ENCODE assay signal across 14 mouse cellular contexts in genomic region chr10:95508793-95509192, GRCm38 (mm10). TPM values are rescaled to one million over a fixed set of nuclear protein-coding genes. Genes with fewer than 3 reads are reported as not detected.
DNase-seq lines count a peak whose midpoint lies in the region; ATAC-seq and TF ChIP-seq lines count a peak whose summit lies in the region.
"Had no signal": no experiment of that assay in that cellular context is flagged by ENCODE, and none has a peak within 500 bp of the region (broad histone marks: within the 10 kb centered on the region; RNA-seq: fewer than 3 reads in every experiment).

No protein-coding gene starts in this region.

- H3K79me2 ChIP-seq in CH12.LX (replicated peaks; ENCODE audit: control insufficient read depth, extremely low read depth, insufficient read depth, poor library complexity, severe bottlenecking) = peaks cover 9% of the 10 kb centered on the region

- in situ Hi-C loops in CH12.LX (cut with MboI; ENCODE audit: low pct_ligation_motif_present, low pct_unique_long_range_greater_than_20kb, low sequenced_read_pairs) = no loop called here

- no peak for TF ChIP-seq EP300 in lung, postnatal 0 days (IDR thresholded peaks at IDR 0.05)
- no peak for TF ChIP-seq EP300 in CH12.LX (IDR thresholded peaks at IDR 0.05; ENCODE audit: low read length)

- peak; percentile 25 for DNase-seq in lung, postnatal 0 days (ENCODE audit: low spot score)
- no peak for DNase-seq in lung, postnatal 4 days
- no peak for DNase-seq in CH12.LX (ENCODE audit: extremely low read depth)
- no peak for DNase-seq in cerebellum, adult 11-12 months
- no peak for DNase-seq in midbrain, embryonic 14.5 days
- DNase-seq: kidney, postnatal 14 days; liver, embryonic 13.5 days had no signal

- no peak overlapping the region for H3K27ac ChIP-seq in lung, postnatal 0 days (ENCODE audit: low read length)
- peak overlapping the region; percentile 39; the same call in 1 of the 2 replicates for H3K27ac ChIP-seq in CH12.LX (ENCODE audit: insufficient read depth, low read depth)
- H3K27ac ChIP-seq in brown adipose tissue, adult 24 weeks (replicated peaks; ENCODE audit: low read depth, low read length) = peak overlapping the region; percentile 70
- H3K27ac ChIP-seq in small intestine, adult 2 months (ENCODE audit: insufficient read depth, low read depth, low read length) = peak overlapping the region; percentile 33
- H3K27ac ChIP-seq in midbrain, embryonic 14.5 days (replicated peaks; ENCODE audit: low read depth, low read length) = no peak overlapping the region
- H3K27ac ChIP-seq: hindbrain, embryonic 15.5 days; left cerebral cortex, adult 2 months; liver, embryonic 13.5 days; midbrain, embryonic 10.5 days; neural tube, embryonic 12.5 days had no signal

- 62% methylated on average over 6 of the region's 6 CpGs for WGBS in lung, postnatal 0 days
- WGBS in small intestine, adult 2 months = 75% methylated on average over 6 of the region's 6 CpGs
- WGBS in midbrain, embryonic 14.5 days = 77% methylated on average over 6 of the region's 6 CpGs

- TF ChIP-seq RAD21 in CH12.LX (IDR thresholded peaks at IDR 0.05; ENCODE audit: low read depth, low read length) = no peak

- H3K9me3 ChIP-seq in lung, postnatal 0 days (ENCODE audit: low read length) = no peaks in the 10 kb centered on the region
- peaks cover 6% of the 10 kb centered on the region for H3K9me3 ChIP-seq in CH12.LX (replicated peaks; ENCODE audit: low read length)
- no peaks in the 10 kb centered on the region for H3K9me3 ChIP-seq in midbrain, embryonic 14.5 days (ENCODE audit: control insufficient read depth, low read length)
- H3K9me3 ChIP-seq: hindbrain, embryonic 15.5 days; midbrain, embryonic 10.5 days; neural tube, embryonic 12.5 days had no signal

- H3K4me2 ChIP-seq in lung, postnatal 0 days (replicated peaks; ENCODE audit: low read depth, low read length) = no peak overlapping the region
- peak overlapping the region; percentile 88 for H3K4me2 ChIP-seq in CH12.LX (ENCODE audit: insufficient read depth, low read depth, poor library complexity, severe bottlenecking)
- H3K4me2 ChIP-seq in midbrain, embryonic 14.5 days (ENCODE audit: low read length) = no peak overlapping the region
- H3K4me2 ChIP-seq: heart, embryonic 11.5 days; hindbrain, embryonic 15.5 days; liver, embryonic 13.5 days; neural tube, embryonic 12.5 days had no signal

- dilution Hi-C loops in CH12.LX (cut with MboI; ENCODE audit: extremely low pct_ligation_motif_present, extremely low pct_unique_long_range_greater_than_20kb, low sequenced_read_pairs) = no loop called here

- H3K4me1 ChIP-seq in lung, postnatal 0 days (ENCODE audit: insufficient read depth, low read depth, low read length) = no peaks in the 10 kb centered on the region
- peaks cover 6 to 34% of the 10 kb centered on the region in 2 experiments; a peak in 2 of 4 replicates for H3K4me1 ChIP-seq in CH12.LX (ENCODE audit: control insufficient read depth in 1 of 2, insufficient read depth in 2 of 2)
- H3K4me1 ChIP-seq in brown adipose tissue, adult 24 weeks (ENCODE audit: control insufficient read depth, insufficient read depth, insufficient read length, low read length) = peaks cover 9% of the 10 kb centered on the region; the same call in 1 of the 2 replicates
- no peaks in the 10 kb centered on the region for H3K4me1 ChIP-seq in small intestine, adult 2 months (ENCODE audit: control insufficient read depth, insufficient read depth, insufficient read length, low read length)
- no peaks in the 10 kb centered on the region for H3K4me1 ChIP-seq in midbrain, embryonic 14.5 days (ENCODE audit: control insufficient read depth, insufficient read depth, low read length)

- ATAC-seq in lung, postnatal 0 days = no peak
- no peak for ATAC-seq in midbrain, embryonic 14.5 days (ENCODE audit: low FRiP score, low TSS enrichment)

- H3K36me3 ChIP-seq in lung, postnatal 0 days (ENCODE audit: insufficient read depth, low read length) = no peaks in the 10 kb centered on the region
- peaks cover 0 to 2% of the 10 kb centered on the region in 2 experiments for H3K36me3 ChIP-seq in CH12.LX (replicated peaks in 1 of 2; ENCODE audit: control insufficient read depth in 1 of 2, insufficient read depth in 1 of 2, low read length in 1 of 2)
- no peaks in the 10 kb centered on the region for H3K36me3 ChIP-seq in small intestine, adult 2 months (ENCODE audit: control insufficient read depth, insufficient read depth, low read length)
- H3K36me3 ChIP-seq in midbrain, embryonic 14.5 days (ENCODE audit: control insufficient read depth, insufficient read depth, low read length) = no peaks in the 10 kb centered on the region
- H3K36me3 ChIP-seq: hindbrain, embryonic 15.5 days; liver, embryonic 13.5 days; midbrain, embryonic 10.5 days; neural tube, embryonic 12.5 days had no signal

- H3K27me3 ChIP-seq in lung, postnatal 0 days (replicated peaks; ENCODE audit: insufficient read depth, low read length) = no peaks in the 10 kb centered on the region
- no peaks in the 10 kb centered on the region for H3K27me3 ChIP-seq in CH12.LX (replicated peaks)
- H3K27me3 ChIP-seq in small intestine, adult 2 months (ENCODE audit: control insufficient read depth, insufficient read depth, low read length) = no peaks in the 10 kb centered on the region
- no peaks in the 10 kb centered on the region for H3K27me3 ChIP-seq in midbrain, embryonic 14.5 days (ENCODE audit: control insufficient read depth, insufficient read depth, low read length)
- H3K27me3 ChIP-seq: hindbrain, embryonic 15.5 days; liver, embryonic 13.5 days; neural tube, embryonic 12.5 days had no signal

- H3K4me3 ChIP-seq in lung, postnatal 0 days (ENCODE audit: low read depth, low read length) = no peak overlapping the region
- peak overlapping the region in 2 of 3 experiments; percentile 0 to 22 for H3K4me3 ChIP-seq in CH12.LX (replicated peaks in 1 of 3; ENCODE audit: low read depth in 2 of 3, low read length in 2 of 3, poor library complexity in 1 of 3)
- H3K4me3 ChIP-seq in brown adipose tissue, adult 24 weeks (ENCODE audit: insufficient read depth, low read depth, low read length) = no peak overlapping the region
- no peak overlapping the region for H3K4me3 ChIP-seq in small intestine, adult 2 months (ENCODE audit: low read depth, low read length)
- H3K4me3 ChIP-seq in midbrain, embryonic 14.5 days (replicated peaks; ENCODE audit: low read depth, low read length) = no peak overlapping the region
- H3K4me3 ChIP-seq: hindbrain, embryonic 15.5 days; left cerebral cortex, adult 2 months; liver, embryonic 13.5 days; midbrain, embryonic 10.5 days; neural tube, embryonic 12.5 days had no signal

- H3K9ac ChIP-seq in lung, postnatal 0 days (replicated peaks; ENCODE audit: low read depth) = no peak overlapping the region
- peak overlapping the region; percentile 71 for H3K9ac ChIP-seq in CH12.LX (ENCODE audit: insufficient read depth, low read depth)
- no peak overlapping the region for H3K9ac ChIP-seq in midbrain, embryonic 14.5 days (replicated peaks; ENCODE audit: low read length)
- H3K9ac ChIP-seq: hindbrain, embryonic 15.5 days; liver, embryonic 13.5 days; neural tube, embryonic 12.5 days had no signal

- no peak for TF ChIP-seq POLR2A in CH12.LX (IDR thresholded peaks at IDR 0.05; ENCODE audit: low read depth, low read length)
- TF ChIP-seq POLR2A in small intestine, adult 2 months (IDR thresholded peaks at IDR 0.05; ENCODE audit: low read depth, low read length) = no peak

- no peak for TF ChIP-seq CTCF in lung, postnatal 0 days (IDR thresholded peaks at IDR 0.05)
- TF ChIP-seq CTCF in CH12.LX (conservative IDR thresholded peaks at IDR 0.05 in 1 of 2, IDR thresholded peaks at IDR 0.05 in 1 of 2; ENCODE audit: low read depth in 2 of 2, low read length in 2 of 2) = no peak
- no peak for TF ChIP-seq CTCF in small intestine, adult 2 months (IDR thresholded peaks at IDR 0.05; ENCODE audit: extremely low read depth, insufficient read length, insufficient replicate concordance, low read depth, low read length)

TF ChIP-seq in CH12.LX, 34 proteins besides CTCF, POLR2A, EP300 and RAD21 (continues in another document):
- no peak for TF ChIP-seq HCFC1 (IDR thresholded peaks at IDR 0.05; ENCODE audit: low read depth, low read length)
- no peak for TF ChIP-seq SMC3 (IDR thresholded peaks at IDR 0.05; ENCODE audit: low read depth, low read length)
- no peak; the same call in 1 of the 2 replicates for TF ChIP-seq CHD1 (IDR thresholded peaks at IDR 0.05; ENCODE audit: low read depth, low read length)
- TF ChIP-seq NRF1 (IDR thresholded peaks at IDR 0.05; ENCODE audit: low read depth, low read length) = no peak
- TF ChIP-seq MAFK (IDR thresholded peaks at IDR 0.05; ENCODE audit: insufficient replicate concordance, low read length) = peak; percentile 70; the same call in 1 of the 2 replicates
- no peak for TF ChIP-seq USF1 (IDR thresholded peaks at IDR 0.05; ENCODE audit: low read depth, low read length)
- no peak for TF ChIP-seq ZMIZ1 (IDR thresholded peaks at IDR 0.05; ENCODE audit: low read depth, low read length)

RNA-seq across cellular contexts. Expression of gene Ube2n, which starts 6.2 kb away (rescaled TPM):
- 179 and 189 TPM in 2 replicates for polyA plus RNA-seq in lung, postnatal 0 days (2015; fragmentation: Nextera tagmentation; extraction: Ambion mirVana)
- total RNA-seq in CH12.LX (2012; rRNA removed) = 71.9 and 117 TPM in 2 replicates
- total RNA-seq in CH12.LX (2014; rRNA removed) = 217 and 237 TPM in 2 replicates
- 243 and 265 TPM in 2 replicates for polyA plus RNA-seq in CH12.LX (2012; ENCODE audit: insufficient read length, low read depth)
- 99.2 and 117 TPM in 2 replicates for polyA plus RNA-seq in brown adipose tissue, adult 24 weeks (2012; ENCODE audit: insufficient read depth, insufficient read length, missing spikeins)
- 6.7 and 17.5 TPM in 2 replicates for polyA plus RNA-seq in small intestine, adult 2 months (2012; rRNA removed)
- 341 and 383 TPM in 2 replicates for polyA plus RNA-seq in midbrain, embryonic 14.5 days (2014; fragmentation: Nextera tagmentation; extraction: Ambion mirVana)

RNA-seq across cellular contexts. Expression of gene Mrpl42, which starts 7.1 kb away (rescaled TPM):
- polyA plus RNA-seq in lung, postnatal 0 days (2015; fragmentation: Nextera tagmentation; extraction: Ambion mirVana) = 159 and 163 TPM in 2 replicates
- 161 and 198 TPM in 2 replicates for total RNA-seq in CH12.LX (2012; rRNA removed)
- 381 and 389 TPM in 2 replicates for total RNA-seq in CH12.LX (2014; rRNA removed)
- 197 and 223 TPM in 2 replicates for polyA plus RNA-seq in CH12.LX (2012; ENCODE audit: insufficient read length, low read depth)
- 749 and 770 TPM in 2 replicates for polyA plus RNA-seq in brown adipose tissue, adult 24 weeks (2012; ENCODE audit: insufficient read depth, insufficient read length, missing spikeins)
- 24.3 and 38.2 TPM in 2 replicates for polyA plus RNA-seq in small intestine, adult 2 months (2012; rRNA removed)
- 251 and 289 TPM in 2 replicates for polyA plus RNA-seq in midbrain, embryonic 14.5 days (2014; fragmentation: Nextera tagmentation; extraction: Ambion mirVana)

RNA-seq across cellular contexts. Expression of gene Nudt4, which starts 55.2 kb away (rescaled TPM):
- polyA plus RNA-seq in lung, postnatal 0 days (2015; fragmentation: Nextera tagmentation; extraction: Ambion mirVana) = 50.3 and 53.9 TPM in 2 replicates
- total RNA-seq in CH12.LX (2012; rRNA removed) (23.7 and 33.2 TPM in 2 replicates), CH12.LX (2014; rRNA removed) (38.0 and 39.2 TPM in 2 replicates)
- 61.1 and 67.4 TPM in 2 replicates for polyA plus RNA-seq in CH12.LX (2012; ENCODE audit: insufficient read length, low read depth)
- polyA plus RNA-seq in brown adipose tissue, adult 24 weeks (2012; ENCODE audit: insufficient read depth, insufficient read length, missing spikeins) = 168 and 234 TPM in 2 replicates
- polyA plus RNA-seq in small intestine, adult 2 months (2012; rRNA removed) = 9.2 and 89.4 TPM in 2 replicates
- polyA plus RNA-seq in midbrain, embryonic 14.5 days (2014; fragmentation: Nextera tagmentation; extraction: Ambion mirVana) = 64.9 and 80.0 TPM in 2 replicates

Comparison
In these comparisons a context has a peak if more than half of its experiments do, and no peak if none do; other contexts are left out.
1. H3K27ac ChIP-seq: peak in CH12.LX (single experiment), brown adipose tissue, adult 24 weeks (single experiment) and small intestine, adult 2 months (single experiment); none in lung, postnatal 0 days (single experiment) and midbrain, embryonic 14.5 days (single experiment).
2. H3K4me3 ChIP-seq: peak in CH12.LX (2 of 3); none in lung, postnatal 0 days (single experiment), brown adipose tissue, adult 24 weeks (single experiment), small intestine, adult 2 months (single experiment) and midbrain, embryonic 14.5 days (single experiment).